Mouse (Mus musculus) spleen, postnatal 36 days (tissue): ENCODE results near the gene Tnfrsf17.
A peak's percentile ranks its signal among the peaks of the same experiment; 100 is the strongest.
"Not testable (repeated sequence)": the region's sequence is repeated elsewhere in the genome, so short reads cannot be mapped to it uniquely, and the experiment has no call there.

ENCODE experiments used
- DNase-seq, 2 experiments: peaks; one replicate each; pipeline ENCODE4 v3.0.0; 2022; ENCODE audit warnings: low spot score in 2 of 2, mixed read lengths in 1 of 2

The Tnfrsf17 gene

GRCm38 (mm10) chr16:11313512-11313911 is at the start of gene Tnfrsf17:
Gene Tnfrsf17, plus strand, starts transcription at chr16:11313812.
- no peak for DNase-seq

- DNase-seq, result no peak
Measured at GRCm38 (mm10) chr16:11266556-11266955, 47.1 kb upstream of the Tnfrsf17 start.

- DNase-seq, result no peak
Measured at GRCm38 (mm10) chr16:11269808-11270207, 43.8 kb upstream of the Tnfrsf17 start.

GRCm38 (mm10) chr16:11270642-11271041 is 43.0 kb upstream of the Tnfrsf17 start:
- peak; percentile 6 to 18 for DNase-seq

GRCm38 (mm10) chr16:11271073-11271472 is 42.5 kb upstream of the Tnfrsf17 start:
- no peak for DNase-seq

- DNase-seq, result no peak
Measured at GRCm38 (mm10) chr16:11276888-11277287, 36.7 kb upstream of the Tnfrsf17 start.

DNA sequence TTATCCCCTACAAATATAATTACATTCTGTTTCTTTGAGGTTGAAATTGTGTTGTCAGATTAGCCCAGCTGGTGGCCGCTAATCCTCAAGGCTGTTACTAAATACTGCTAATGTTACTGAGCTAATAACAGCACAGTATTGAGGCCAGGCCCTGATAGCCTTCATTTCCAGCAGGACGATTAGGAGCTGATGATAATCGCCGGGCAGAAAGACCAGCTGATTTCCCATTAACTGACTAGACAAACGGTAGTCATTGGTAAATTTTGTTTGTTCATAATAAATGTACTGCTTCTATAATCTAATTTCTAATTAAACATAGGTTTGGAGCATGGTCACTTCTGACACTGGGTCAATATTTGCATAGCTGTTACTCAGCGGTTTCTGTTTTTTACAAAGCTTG is 34.8 kb upstream of the Tnfrsf17 start:
- DNase-seq, result no peak

DNA sequence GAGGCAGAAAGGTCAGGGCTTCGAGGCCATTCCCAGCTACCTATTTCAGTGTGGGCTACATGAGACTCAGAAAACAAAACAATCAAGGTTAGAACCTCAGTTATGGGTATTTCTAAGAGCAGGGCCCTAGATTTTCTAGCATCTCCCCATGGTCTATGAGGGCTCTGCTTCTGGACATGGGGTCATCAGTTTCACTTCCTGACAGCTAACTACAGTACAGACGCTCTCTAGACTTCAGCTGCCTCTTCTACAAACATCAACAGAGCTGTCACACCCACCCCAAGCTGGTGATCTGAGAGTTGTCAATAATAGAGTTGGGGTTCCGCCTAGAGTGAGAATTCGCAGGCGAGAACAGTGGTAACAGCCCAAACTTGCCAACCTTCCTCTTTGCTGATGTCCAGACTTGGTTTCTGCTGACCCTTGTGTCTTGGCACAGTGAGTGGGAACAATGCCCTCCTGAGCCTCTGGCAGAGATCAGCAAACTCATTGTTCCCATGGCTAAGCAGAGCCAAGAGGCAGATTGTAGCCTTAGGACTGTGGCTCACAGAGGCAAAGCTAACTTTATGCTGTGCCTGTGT is 30.9 kb upstream of the Tnfrsf17 start:
- peak; percentile 2 to 9 for DNase-seq

GRCm38 (mm10) chr16:11284881-11285280 is 28.7 kb upstream of the Tnfrsf17 start:
- DNase-seq, result no peak

GRCm38 (mm10) chr16:11285949-11286348 is 27.7 kb upstream of the Tnfrsf17 start:
- DNase-seq, result no peak

DNA sequence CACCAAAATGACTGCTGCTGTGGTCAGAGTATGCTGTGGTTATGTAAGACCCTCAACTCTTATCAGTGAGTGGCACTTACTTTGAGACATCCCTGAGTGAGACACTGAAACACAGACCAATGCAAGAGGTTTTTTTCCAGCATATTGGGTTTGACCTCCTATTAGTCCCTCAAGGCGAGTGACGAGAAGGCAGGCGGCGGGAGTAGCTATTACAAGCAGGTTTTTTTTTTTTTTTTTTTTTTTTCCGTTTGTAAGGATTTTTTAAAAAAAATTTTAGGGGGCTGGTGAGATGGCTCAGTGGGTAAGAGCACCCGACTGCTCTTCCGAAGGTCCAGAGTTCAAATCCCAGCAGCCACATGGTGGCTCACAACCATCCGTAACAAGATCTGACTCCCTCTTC is 24.7 kb upstream of the Tnfrsf17 start:
- not testable (repeated sequence) for DNase-seq

DNA sequence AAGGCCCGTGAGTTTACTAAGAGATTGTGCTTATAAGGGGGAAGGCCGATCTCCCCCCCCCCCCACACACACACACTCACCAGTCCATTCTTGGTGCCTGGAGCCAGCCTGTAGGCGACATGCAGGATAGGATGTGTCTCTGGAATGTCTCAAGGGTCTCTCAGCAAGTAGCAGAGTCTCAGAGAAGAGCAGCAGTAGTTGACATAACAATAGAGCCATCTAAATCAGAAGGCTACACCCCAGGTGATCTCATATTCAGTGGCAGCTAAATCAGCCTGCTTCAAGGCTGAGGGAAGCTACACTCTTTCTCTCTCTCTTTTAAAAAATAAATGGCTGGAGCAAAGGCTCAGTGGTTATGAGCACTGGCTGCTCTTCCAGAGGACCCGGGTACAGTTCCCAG is 18.0 kb upstream of the Tnfrsf17 start:
- DNase-seq, result not testable (repeated sequence)

DNA sequence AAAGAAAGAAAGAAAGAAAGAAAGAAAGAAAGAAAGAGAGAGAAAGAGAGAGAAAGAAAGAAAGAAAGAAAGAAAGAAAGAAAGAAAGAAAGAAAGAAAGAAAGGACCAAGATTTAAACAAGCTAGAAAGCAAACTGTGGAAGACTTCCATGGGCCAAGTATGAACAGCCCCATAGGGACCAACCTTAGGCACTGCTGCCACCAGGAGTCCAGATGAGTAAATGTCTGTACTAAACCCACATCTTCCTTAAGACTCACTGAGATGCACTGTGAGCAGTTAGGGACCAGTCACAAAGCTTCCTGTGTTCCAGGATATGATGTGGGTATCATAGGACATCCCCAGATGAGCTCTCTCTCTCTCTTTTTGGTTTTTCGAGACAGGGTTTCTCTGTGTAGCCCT is 15.9 kb upstream of the Tnfrsf17 start:
- DNase-seq, result not testable (repeated sequence)

DNA sequence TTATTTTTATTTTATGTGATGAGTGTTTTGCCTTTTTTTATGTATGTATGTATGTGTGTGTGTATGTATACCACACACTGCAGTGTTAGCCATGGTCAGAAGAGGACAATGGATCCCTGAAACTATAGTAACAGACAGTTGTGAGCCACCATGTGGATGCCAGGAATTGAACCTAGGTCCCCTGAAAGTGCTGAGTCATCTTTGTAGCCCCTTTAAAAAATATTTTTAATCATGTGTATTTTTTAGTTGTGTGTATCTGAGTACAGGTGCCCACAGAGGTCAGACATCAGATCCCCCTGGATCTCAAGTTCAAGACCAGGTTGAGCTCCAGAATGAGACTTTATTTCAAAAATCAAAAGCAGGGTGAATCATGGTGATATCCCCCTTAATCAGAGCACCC is 9.9 kb upstream of the Tnfrsf17 start:
- DNase-seq, result no peak

- DNase-seq, result no peak
Measured at GRCm38 (mm10) chr16:11305531-11305930, 8.1 kb upstream of the Tnfrsf17 start.

- no peak for DNase-seq
Measured at GRCm38 (mm10) chr16:11315786-11316320, 2.2 kb downstream of the Tnfrsf17 start.

DNA sequence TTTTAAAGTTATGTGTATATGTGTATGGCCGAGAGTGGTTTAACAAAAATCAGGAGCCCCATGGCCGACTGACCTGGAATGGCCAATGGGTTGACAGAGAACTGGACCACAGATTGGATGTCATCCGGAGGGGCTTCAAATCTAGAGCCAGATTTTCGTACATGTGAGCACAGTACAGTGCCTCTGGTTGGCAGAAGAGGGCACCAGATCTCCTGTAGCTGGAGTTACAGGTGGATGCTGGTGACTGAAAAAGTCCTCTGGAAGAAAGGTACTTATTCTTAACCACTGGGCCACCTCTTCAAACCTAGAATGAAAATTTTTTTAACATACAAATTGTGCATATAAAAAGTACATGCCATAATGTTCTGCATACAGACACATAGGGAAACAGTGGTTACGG is 3.1 kb downstream of the Tnfrsf17 start:
- peak in 1 of 2 experiments; percentile 28 for DNase-seq

- peak; percentile 44 to 50 for DNase-seq
Measured at GRCm38 (mm10) chr16:11317324-11317723, 3.7 kb downstream of the Tnfrsf17 start.

GRCm38 (mm10) chr16:11322409-11323323 is 9.1 kb downstream of the Tnfrsf17 start, which contains the start of gene Snx29:
Gene Snx29, plus strand, starts transcription at chr16:11322908.
- peak; percentile 95 to 97 for DNase-seq

DNA sequence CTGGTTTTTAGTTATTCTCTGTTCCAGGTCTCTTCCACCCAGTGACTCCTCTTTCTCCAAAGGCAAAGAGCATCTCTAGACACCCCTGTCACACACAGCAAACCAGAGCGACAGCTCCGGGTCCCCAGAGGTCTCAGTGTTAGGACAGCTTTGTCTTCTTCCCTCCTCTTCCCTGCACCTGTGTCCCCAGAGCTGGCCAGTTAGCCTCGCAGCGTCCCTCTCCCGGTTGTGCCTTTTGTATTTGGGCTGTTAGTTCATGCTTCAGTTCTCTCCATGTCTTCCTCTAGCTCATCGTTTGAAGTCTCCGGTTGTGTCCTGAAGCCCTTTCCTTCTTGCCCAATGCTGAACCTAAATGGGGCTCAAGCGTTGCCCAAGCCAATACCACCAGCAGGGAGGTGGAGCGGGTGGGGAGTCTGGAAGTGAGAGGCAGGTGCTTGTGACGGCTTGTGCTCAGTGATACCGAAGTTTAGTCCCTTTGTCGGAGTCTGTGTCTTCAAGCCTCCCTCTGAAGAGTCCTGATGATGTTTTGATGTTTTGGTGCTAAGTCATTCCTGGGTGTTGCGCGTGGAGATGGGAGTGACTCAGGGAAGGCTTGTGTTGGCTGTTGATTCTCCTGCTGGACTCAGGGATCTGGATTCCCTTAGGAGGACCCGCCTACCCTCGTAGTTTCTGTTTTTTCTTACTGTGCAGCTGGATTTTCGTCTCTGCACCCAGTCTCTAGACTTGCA is 9.9 kb downstream of the Tnfrsf17 start:
- no peak for DNase-seq

GRCm38 (mm10) chr16:11330081-11330800 is 16.6 kb downstream of the Tnfrsf17 start:
- DNase-seq, result no peak
